Mouse (Mus musculus) left cerebral cortex, adult 8-10 months (tissue): ENCODE results near the gene Fkbp8. TPM values are rescaled to one million over a fixed set of nuclear protein-coding genes. Genes with fewer than 3 reads are reported as not detected.

Experiments used
- DNase-seq, 2 experiments: peaks; one replicate each; pipeline ENCODE4 v3.0.0; 2022; ENCODE audit warnings: low spot score in 2 of 2
- total RNA-seq, 4 experiments: library from RNA; stranded (reverse); gene quantifications; 2 replicates each; pipeline ENCODE4 v1.2.4; 2022

Gene Fkbp8
- total RNA-seq, 4 experiments from 2014 or later, result 419 to 440 (median 422) TPM

DNA sequence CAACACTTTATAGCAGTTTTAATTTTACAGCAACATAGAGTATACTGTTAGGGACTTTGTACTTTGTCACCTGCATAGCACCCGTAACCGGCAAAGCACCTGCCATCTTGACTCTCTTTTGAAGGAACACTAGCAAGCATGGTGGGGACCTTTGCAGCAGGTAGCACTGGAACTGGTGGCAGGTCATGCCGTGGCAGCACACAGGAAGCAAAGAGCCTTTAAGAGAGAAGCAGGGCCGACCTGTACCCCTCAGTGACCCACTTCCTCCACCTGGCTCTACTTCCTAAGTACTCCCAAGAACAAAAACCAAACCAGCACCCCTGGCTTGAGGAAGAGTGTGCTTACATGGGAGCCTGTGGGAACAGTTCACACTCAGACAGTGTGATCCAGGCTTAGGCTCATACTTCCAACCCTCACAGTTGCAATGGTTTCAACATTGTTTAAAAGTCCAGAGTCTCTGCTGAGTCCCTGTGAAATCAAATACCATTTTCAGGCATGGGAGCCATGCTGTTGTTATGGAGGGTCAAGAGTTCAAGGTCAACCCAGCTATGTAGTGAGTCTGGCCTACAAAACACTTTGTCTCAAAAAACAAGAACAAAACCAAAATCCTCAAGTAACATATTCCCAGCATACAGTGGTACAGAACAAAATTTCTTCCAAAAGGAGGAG, 27.7 kb downstream of the Fkbp8 start:
- DNase-seq, result no peak

DNA sequence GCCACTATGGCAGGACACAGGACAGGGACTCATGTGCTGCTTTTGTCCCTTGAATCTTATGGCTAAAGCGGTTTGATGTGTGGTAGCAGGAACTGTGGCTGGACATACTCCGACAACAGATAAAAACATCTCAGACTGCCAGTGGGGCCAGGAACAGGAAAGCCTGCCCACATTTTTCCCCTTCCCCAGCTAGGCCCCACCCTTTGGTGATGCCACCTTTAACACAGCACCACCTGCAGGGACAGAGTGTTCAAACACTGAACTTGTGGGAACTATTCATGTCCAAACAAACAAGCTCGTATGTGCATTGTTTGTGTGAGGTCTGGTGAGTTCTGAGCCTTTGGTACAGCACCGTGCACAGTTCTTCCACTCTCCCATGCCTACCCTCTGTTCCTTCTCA, 30.8 kb downstream of the Fkbp8 start:
- no peak for DNase-seq

DNA sequence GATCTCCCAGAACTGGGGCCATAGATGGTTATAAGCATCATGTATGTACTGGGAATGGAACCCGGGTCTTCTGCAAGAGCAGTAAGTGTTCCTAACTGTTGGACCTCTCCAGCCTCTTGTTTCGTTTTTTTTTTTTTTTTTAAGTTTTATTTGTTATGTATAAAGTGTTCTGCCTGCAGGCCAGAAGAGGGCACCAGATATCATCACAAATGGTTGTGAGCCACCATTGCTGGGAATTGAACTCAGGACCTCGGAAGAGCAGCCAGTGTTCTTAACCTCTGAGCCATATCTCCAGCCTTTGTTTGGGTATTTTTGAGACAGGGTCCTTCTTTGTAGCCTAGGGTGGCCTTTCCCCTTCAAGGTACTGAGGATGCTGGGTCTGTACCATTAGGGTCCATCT, 31.5 kb downstream of the Fkbp8 start:
- no peak for DNase-seq

GRCm38 (mm10) chr8:70560096-70560495, 32.6 kb downstream of the Fkbp8 start:
- no peak for DNase-seq

- no peak for DNase-seq
These were observed 33.0 kb downstream of the Fkbp8 start for GRCm38 (mm10) chr8:70560564-70560963.

DNA sequence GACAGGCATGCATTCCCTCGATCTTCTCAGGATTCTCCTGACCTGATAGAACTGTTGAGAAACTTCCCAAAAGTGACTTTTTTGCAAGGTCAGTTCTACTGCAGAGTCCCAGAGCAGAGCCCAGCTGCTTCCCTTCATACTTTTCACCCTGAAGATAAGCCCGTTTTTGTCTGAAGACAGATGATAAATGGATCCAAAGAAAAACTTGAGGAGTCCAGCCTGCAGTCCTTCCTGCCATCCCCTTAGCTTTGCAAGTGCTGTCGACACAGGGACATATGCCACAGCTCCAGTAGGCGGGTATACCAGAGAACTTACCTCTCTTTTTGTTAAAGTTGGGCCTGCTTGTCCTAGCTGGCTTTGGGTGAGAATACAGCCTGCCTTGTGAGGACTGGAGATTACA, 33.8 kb downstream of the Fkbp8 start:
- no peak for DNase-seq

DNA sequence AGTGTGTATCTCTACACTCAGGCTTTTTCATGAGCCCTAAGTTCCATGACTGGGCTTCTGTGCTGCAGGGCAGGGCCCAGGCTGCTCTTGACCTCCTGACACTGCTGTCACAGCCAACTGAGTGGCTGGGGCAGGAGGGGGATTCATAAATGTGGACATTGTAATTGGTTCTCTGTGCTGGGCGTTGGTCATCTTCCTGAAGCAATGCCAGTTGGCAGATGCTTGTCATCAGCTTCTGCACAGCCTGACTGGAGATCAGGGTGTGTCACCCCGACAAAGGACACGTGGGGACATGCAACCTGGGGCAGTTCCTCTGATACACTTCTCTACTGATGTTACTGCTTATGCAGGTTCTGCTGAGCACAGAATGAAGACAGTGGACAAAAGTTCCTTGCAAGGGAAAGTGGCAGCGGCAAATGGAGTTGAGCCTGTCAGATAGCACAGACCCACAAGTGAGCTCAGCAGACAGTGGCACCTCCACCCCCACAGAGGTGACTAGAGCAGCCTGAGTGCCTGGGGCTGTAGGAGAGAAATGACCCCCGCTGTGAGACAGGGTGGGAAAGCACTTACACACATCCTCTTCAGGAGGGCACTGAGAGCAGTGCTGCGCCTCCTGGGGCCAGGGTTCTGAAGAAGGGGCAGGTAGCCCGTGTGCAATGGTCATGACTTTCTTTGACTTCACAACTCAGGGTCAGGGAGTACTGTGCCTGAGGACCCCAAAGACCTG, 34.4 kb downstream of the Fkbp8 start:
- DNase-seq, result peak in 1 of 2 experiments; percentile 59

DNA sequence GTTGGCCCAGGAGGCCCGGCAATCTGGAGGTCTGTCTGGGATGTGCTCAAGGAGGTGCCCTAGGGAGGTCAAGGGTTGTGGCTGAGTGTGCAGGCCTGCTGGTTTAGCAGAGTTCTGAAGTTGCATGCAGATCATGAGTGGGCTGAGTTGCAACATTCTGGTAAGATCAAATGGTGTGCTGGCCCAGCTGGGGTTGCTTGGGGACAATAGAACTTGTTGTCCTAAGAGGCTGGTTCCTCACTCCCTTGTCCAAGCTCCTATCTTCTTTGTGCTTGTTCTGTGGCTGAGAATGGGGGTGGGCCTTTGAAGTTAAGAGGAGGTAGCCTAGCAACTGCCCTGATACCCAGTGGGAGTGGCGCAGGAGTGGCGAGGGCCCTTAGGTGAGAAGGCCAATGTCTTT, 35.3 kb downstream of the Fkbp8 start:
- no peak for DNase-seq

GRCm38 (mm10) chr8:70563763-70564387, 36.4 kb downstream of the Fkbp8 start:
- no peak for DNase-seq

- no peak for DNase-seq
These were observed 37.2 kb downstream of the Fkbp8 start for GRCm38 (mm10) chr8:70564696-70565235.

DNA sequence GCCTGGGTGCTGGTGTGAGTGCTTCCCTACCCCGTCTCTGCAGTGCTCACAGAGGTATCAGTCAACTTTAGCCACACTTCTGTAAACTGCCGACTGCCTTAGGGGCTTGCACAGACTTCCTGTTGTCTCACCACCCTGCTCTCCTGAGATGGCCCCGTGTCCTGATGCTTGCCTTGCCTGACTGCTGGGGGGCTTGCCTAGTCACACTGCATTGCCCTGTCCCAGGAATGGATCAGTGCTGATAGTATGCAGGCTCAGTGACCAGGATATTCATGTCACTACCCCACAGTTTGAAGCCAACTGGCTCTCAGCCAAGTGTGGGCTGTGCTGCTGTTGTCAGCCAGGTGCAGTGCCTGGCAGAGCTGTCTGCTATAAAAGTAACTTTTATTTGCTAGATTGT, 38.0 kb downstream of the Fkbp8 start:
- no peak for DNase-seq

- no peak for DNase-seq
These were observed 42.8 kb downstream of the Fkbp8 start for GRCm38 (mm10) chr8:70570360-70570759.

DNA sequence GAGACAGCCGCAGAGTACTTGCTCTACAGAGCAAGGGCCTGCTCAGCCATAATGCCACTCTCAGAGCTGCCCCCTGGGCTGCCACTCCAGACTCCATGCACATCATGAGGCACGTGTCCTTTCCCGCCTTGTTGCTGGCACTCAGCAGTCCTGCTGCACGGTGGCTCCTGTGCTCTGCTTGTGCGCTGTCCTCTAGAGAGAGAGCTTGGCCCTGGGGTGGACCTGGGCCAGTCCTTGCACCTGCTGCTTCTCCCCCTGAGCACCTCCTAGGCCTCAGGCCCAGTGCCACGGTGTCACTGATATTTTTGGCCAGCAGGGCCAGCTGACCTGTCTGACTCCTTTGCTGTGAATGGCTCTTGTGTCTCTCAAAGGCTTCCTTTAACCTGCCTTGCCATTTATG, 43.5 kb downstream of the Fkbp8 start:
- no peak for DNase-seq

DNA sequence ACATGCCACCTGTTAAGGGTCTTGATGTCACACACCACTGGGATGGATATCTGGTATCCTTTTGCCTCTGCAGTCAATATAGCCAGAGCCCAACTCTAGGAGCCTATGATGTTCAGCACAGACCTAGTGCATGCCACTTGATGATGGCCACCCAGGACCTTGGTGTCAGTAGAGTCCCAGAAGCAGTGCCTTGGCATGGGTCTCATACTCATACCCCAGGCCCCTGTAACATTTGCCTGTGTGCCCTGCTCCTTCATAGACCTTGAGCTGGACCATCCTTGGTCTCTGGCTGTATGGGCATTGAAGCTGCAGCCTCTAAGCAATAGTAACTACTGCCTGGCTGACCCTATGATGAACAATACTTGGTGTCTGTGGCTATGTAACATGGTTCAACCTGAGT, 46.8 kb downstream of the Fkbp8 start:
- no peak for DNase-seq

GRCm38 (mm10) chr8:70574915-70575314, 47.4 kb downstream of the Fkbp8 start:
- DNase-seq, result no peak

- DNase-seq, result no peak
These were observed 49.7 kb downstream of the Fkbp8 start for GRCm38 (mm10) chr8:70577207-70577606.

DNA sequence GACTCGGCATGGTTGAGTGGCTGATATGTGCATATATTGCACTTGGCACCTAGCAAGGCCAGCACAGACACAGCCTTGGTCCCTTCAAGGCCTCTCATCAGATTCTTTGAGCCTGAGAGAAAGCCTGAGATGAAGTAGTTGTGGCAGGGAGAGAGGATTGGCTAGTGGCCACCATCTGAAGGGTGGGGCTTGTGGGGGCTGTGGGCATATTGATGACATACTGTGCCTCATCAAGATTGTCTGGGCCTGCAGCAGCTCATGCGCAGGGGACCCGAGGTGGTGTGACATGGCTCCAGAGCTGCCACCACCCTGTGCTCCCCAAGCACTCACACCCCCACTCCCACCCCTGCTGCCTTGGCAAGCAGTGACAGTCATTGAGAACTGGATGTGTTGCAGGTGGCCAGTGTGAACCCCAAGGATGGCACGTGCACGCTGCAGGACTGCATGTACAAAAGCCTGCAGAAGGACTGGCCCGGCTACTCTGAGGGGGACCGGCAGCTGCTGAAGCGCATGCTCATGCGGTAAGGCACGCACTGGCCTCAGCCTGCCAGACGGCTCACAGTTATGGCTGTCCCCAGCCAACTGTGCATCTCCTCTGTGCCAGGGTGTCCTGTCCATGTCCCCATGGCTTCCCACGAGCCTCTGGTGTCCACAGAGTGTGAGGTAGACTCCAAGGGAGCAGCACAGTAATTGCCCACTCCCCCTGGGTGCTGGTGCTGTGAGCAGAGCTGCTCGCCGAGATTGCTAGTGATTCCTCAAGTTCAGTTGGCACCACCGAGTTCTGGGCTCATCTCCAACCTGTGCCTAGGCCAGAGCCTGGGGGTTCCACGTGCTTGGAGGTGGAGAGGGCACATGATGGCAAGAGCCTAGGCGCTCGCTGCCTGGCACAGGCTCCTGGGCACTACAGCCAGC, 56.2 kb downstream of the Fkbp8 start:
- no peak for DNase-seq

DNA sequence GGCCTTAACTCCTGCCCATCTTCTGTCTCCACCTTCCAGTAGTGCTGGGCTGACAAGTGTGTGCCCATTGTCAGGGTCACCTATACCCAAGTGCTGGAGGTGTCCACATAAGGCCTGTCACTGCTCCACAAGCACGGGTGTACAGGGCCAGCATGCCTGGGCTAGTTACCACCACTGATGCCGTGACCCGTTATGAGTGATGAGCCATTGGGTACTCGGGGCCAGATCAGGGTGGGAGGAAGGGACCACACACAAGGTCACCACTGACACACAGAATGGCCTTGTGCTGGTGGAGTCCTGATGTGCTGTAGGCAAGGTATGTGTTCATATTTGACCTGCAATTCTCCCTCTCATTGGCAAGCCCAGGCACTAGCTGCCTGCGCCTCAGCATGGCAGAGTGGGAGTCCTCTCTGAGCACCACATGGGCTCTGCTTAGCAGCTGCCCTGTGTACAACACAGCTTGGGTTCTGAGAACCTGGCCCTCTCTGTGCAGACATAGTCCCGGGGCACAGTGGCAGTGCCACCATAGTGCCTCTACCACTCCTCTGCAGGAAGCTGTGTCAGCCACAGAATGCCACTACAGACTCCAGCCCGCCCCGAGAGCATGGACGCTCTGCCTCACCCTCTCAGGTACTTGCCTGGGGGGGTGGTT, 57.2 kb downstream of the Fkbp8 start:
- no peak for DNase-seq
